Mouse (Mus musculus) urinary bladder, postnatal 25 days (tissue): ENCODE results near the gene Birc7.

ENCODE experiments used
- DNase-seq: peaks from one replicate; pipeline ENCODE4 v3.0.0; 2022; ENCODE audit warnings: low spot score

Birc7 gene

GRCm38 (mm10) chr2:180967010-180967763 is 38.4 kb downstream of the Birc7 start, which contains the start of gene Arfgap1:
Gene Arfgap1, plus strand, starts transcription at chr2:180967225.
- peak; percentile 87 for DNase-seq

- no peak for DNase-seq
Measured at GRCm38 (mm10) chr2:180981133-180981532, 52.3 kb downstream of the Birc7 start.
